Mouse (Mus musculus) embryonic facial prominence, embryonic 14.5 days (tissue): ENCODE data around the gene Rimbp3. TPM values are rescaled to one million over a fixed set of nuclear protein-coding genes. Genes with fewer than 3 reads are reported as not detected.
A peak's percentile ranks its signal among the peaks of the same experiment; 100 is the strongest.

Experiments used
- ATAC-seq: fragments of 200-750 bp; cut with Nextera tagmentation; 2 replicates; pipeline ENCODE4 v1.8.0; 2017; ENCODE audit warnings: low read depth, moderate number of reproducible peaks, moderate TSS enrichment
- DNase-seq: peaks from one replicate; pipeline ENCODE4 v3.0.0-alpha.2; 2015; ENCODE audit warnings: low spot score
- H3K27ac ChIP-seq: fragments of 300-500 bp; sonication (generic); replicated peaks from 2 replicates; pipeline ENCODE4 v1.5.1; 2014; ENCODE audit warnings: low read depth, mild to moderate bottlenecking, low read length, moderate library complexity
- H3K27me3 ChIP-seq: fragments of 300-500 bp; sonication (generic); replicated peaks from 2 replicates; pipeline ENCODE4 v1.6.1; 2014; ENCODE audit warnings: low read length; ENCODE audit not compliant: control insufficient read depth, insufficient read depth
- H3K36me3 ChIP-seq: fragments of 300-500 bp; sonication (generic); 2 replicates; pipeline ENCODE4 v1.6.1; 2014; ENCODE audit warnings: low read length, mixed read lengths; ENCODE audit not compliant: control insufficient read depth, insufficient read depth
- H3K4me1 ChIP-seq: fragments of 300-500 bp; sonication (generic); 2 replicates; pipeline ENCODE4 v1.6.1; 2014; ENCODE audit warnings: antibody characterized with exemption, low read length; ENCODE audit not compliant: control insufficient read depth, insufficient read depth
- H3K4me2 ChIP-seq: fragments of 300-500 bp; sonication (generic); 2 replicates; pipeline ENCODE4 v1.6.1; 2014; ENCODE audit warnings: low read depth, mild to moderate bottlenecking, low read length, moderate library complexity, mixed read lengths
- H3K4me3 ChIP-seq: fragments of 300-500 bp; sonication (generic); 2 replicates; pipeline ENCODE4 v1.5.1; 2014; ENCODE audit warnings: low read depth, mild to moderate bottlenecking, low read length
- H3K9ac ChIP-seq: fragments of 300-500 bp; sonication (generic); 2 replicates; pipeline ENCODE4 v1.6.1; 2014; ENCODE audit warnings: low read depth, mild to moderate bottlenecking, low read length, moderate library complexity, mixed read lengths
- H3K9me3 ChIP-seq: fragments of 300-500 bp; sonication (generic); 2 replicates; pipeline ENCODE4 v1.6.1; 2016; ENCODE audit warnings: low read length; ENCODE audit not compliant: control insufficient read depth
- WGBS: fragments of 180-500 bp; shearing (Covaris S2); extraction: QIAGEN DNeasy Blood & Tissue Kit; methylation state at CpG from one replicate; pipeline ENCODE4 v1.1.7; 2014; 5-methylcytosine and 5-hydroxymethylcytosine counted together
- polyA plus RNA-seq: library from polyadenylated mRNA; unstranded; fragments of >200 nt; fragmentation: Nextera tagmentation; extraction: Ambion mirVana; gene quantifications from 2 replicates; pipeline ENCODE4 v1.2.1, GENCODE M21; 2014

The Rimbp3 gene
- polyA plus RNA-seq, 1 experiment from 2014 or later: 0.17 TPM

GRCm38 (mm10) chr16:17182136-17182535 lies 26.3 kb upstream of the Rimbp3 start:
- Histone ChIP-seq H3K36me3 (peaks cover 21% of the 10 kb centered on the region), H3K27ac (no peak overlapping the region), H3K9ac (no peak overlapping the region), H3K9me3 (0 out of 2 replicates have a peak, but pooled peaks cover 5% of the 10 kb centered on the region), H3K27me3 (no peaks in the 10 kb centered on the region), H3K4me1 (no peaks in the 10 kb centered on the region), H3K4me2 (no peak overlapping the region), H3K4me3 (no peak overlapping the region)
- ATAC-seq (no peak), DNase-seq (no peak)
- 78% methylated on average over 2 of the region's 2 CpGs for WGBS

GRCm38 (mm10) chr16:17183003-17183402 lies 25.4 kb upstream of the Rimbp3 start:
- ATAC-seq (no peak), DNase-seq (no peak)
- Histone ChIP-seq H3K4me2 (no peak overlapping the region), H3K4me1 (no peaks in the 10 kb centered on the region), H3K9me3 (0 out of 2 replicates have a peak, but pooled peaks cover 5% of the 10 kb centered on the region), H3K27me3 (no peaks in the 10 kb centered on the region), H3K36me3 (peaks cover 25% of the 10 kb centered on the region), H3K4me3 (no peak overlapping the region), H3K9ac (no peak overlapping the region), H3K27ac (no peak overlapping the region)
- 79% methylated on average over 3 of the region's 3 CpGs for WGBS

- no peak overlapping the region for H3K27ac ChIP-seq
- H3K4me1 ChIP-seq: no peaks in the 10 kb centered on the region
- H3K4me3 ChIP-seq: no peak overlapping the region
- H3K9me3 ChIP-seq: 0 out of 2 replicates have a peak, but pooled peaks cover 5% of the 10 kb centered on the region
- no peaks in the 10 kb centered on the region for H3K27me3 ChIP-seq
- ATAC-seq: no peak
- H3K36me3 ChIP-seq: peaks cover 20% of the 10 kb centered on the region
- no peak overlapping the region for H3K9ac ChIP-seq
- H3K4me2 ChIP-seq: no peak overlapping the region
- no peak for DNase-seq
These were observed 22.9 kb upstream of the Rimbp3 start for GRCm38 (mm10) chr16:17185475-17185874.

GRCm38 (mm10) chr16:17193823-17194222 lies 14.6 kb upstream of the Rimbp3 start:
- no peak overlapping the region for H3K4me3 ChIP-seq
- ATAC-seq: no peak
- no peak overlapping the region for H3K9ac ChIP-seq
- 93% methylated on average over 4 of the region's 4 CpGs for WGBS
- H3K4me2 ChIP-seq: no peak overlapping the region
- no peak for DNase-seq
- 0 out of 2 replicates have a peak, but pooled peaks cover 8% of the 10 kb centered on the region for H3K36me3 ChIP-seq
- no peak overlapping the region for H3K27ac ChIP-seq
- no peaks in the 10 kb centered on the region for H3K4me1 ChIP-seq
- no peaks in the 10 kb centered on the region for H3K27me3 ChIP-seq
- no peaks in the 10 kb centered on the region for H3K9me3 ChIP-seq

GRCm38 (mm10) chr16:17200121-17200952 lies 8.1 kb upstream of the Rimbp3 start:
- Histone ChIP-seq H3K27ac (peak overlapping the region; percentile 86), H3K4me1 (peaks cover 7% of the 10 kb centered on the region; the same call in 1 of the 2 replicates), H3K27me3 (no peaks in the 10 kb centered on the region), H3K4me2 (peak overlapping the region; percentile 65), H3K9me3 (no peaks in the 10 kb centered on the region), H3K4me3 (peak overlapping the region; percentile 99), H3K36me3 (0 out of 2 replicates have a peak, but pooled peaks cover 8% of the 10 kb centered on the region), H3K9ac (peak overlapping the region; percentile 100)
- DNase-seq (no peak), ATAC-seq (no peak)
- 4% methylated on average over 24 of the region's 24 CpGs for WGBS

- peaks cover 7% of the 10 kb centered on the region; the same call in 1 of the 2 replicates for H3K4me1 ChIP-seq
- H3K27ac ChIP-seq: peak overlapping the region; percentile 86
- H3K9me3 ChIP-seq: no peaks in the 10 kb centered on the region
- ATAC-seq (peak; percentile 90), DNase-seq (peak; percentile 94)
- H3K9ac ChIP-seq: peak overlapping the region; percentile 100
- WGBS: under 1% methylated on average over 44 of the region's 72 CpGs
- H3K4me3 ChIP-seq: peak overlapping the region; percentile 99
- H3K27me3 ChIP-seq: no peaks in the 10 kb centered on the region
- 0 out of 2 replicates have a peak, but pooled peaks cover 7% of the 10 kb centered on the region for H3K36me3 ChIP-seq
- peak overlapping the region; percentile 65 for H3K4me2 ChIP-seq
These were observed 7.3 kb upstream of the Rimbp3 start for GRCm38 (mm10) chr16:17200953-17201707.

- peak overlapping the region; percentile 86; the same call in 1 of the 2 replicates for H3K27ac ChIP-seq
- H3K4me2 ChIP-seq: no peak overlapping the region
- peaks cover 7% of the 10 kb centered on the region; the same call in 1 of the 2 replicates for H3K4me1 ChIP-seq
- peak overlapping the region; percentile 99; the same call in 1 of the 2 replicates for H3K4me3 ChIP-seq
- no peaks in the 10 kb centered on the region for H3K9me3 ChIP-seq
- 0 out of 2 replicates have a peak, but pooled peaks cover 3% of the 10 kb centered on the region for H3K27me3 ChIP-seq
- H3K9ac ChIP-seq: 0 out of 2 replicates have a peak overlapping the region, but pooled peaks have one; percentile 100
- 0 out of 2 replicates have a peak, but pooled peaks cover 4% of the 10 kb centered on the region for H3K36me3 ChIP-seq
- ATAC-seq: peak; percentile 67
- peak; percentile 58 for DNase-seq
- WGBS: 47% methylated on average over 2 of the region's 2 CpGs
These were observed 6.4 kb upstream of the Rimbp3 start for GRCm38 (mm10) chr16:17201977-17202376.

GRCm38 (mm10) chr16:17202549-17202948 lies 5.9 kb upstream of the Rimbp3 start, which contains the start of gene Ube2l3:
Gene Ube2l3, minus strand, starts transcription at chr16:17202649.
- WGBS: 78% methylated on average over 1 of the region's 1 CpGs

More at GRCm38 (mm10) chr16:17202549-17202948, 5.9 kb upstream of the Rimbp3 start, which contains the start of gene Ube2l3:
- peak within 1 kb of the TSS; percentile 86; the same call in 1 of the 2 replicates for H3K27ac ChIP-seq
- no peak for DNase-seq
- H3K27me3 ChIP-seq: peaks cover 6% of the 10 kb centered on the region; the same call in 1 of the 2 replicates
- H3K4me3 ChIP-seq: peak within 1 kb of the TSS; percentile 99
- 0 out of 2 replicates have a peak, but pooled peaks cover 4% of the 10 kb centered on the region for H3K36me3 ChIP-seq
- no peaks in the 10 kb centered on the region for H3K9me3 ChIP-seq
- peaks cover 7% of the 10 kb centered on the region; the same call in 1 of the 2 replicates for H3K4me1 ChIP-seq
- peak within 1 kb of the TSS; percentile 100 for H3K9ac ChIP-seq
- H3K4me2 ChIP-seq: peak within 1 kb of the TSS; percentile 65
- no peak for ATAC-seq
